Mouse (Mus musculus) cortical plate, adult 2 months (tissue): ENCODE data around the gene Rbmx. TPM values are rescaled to one million over a fixed set of nuclear protein-coding genes. Genes with fewer than 3 reads are reported as not detected.
A peak's percentile ranks its signal among the peaks of the same experiment; 100 is the strongest.

Source experiments
- H3K27ac ChIP-seq: fragments of 200-500 bp; 2 replicates; pipeline ENCODE4 v1.5.1; 2012; ENCODE audit warnings: low read length, control low read depth, inconsistent platforms; ENCODE audit not compliant: insufficient read depth
- H3K4me1 ChIP-seq: fragments of 200-500 bp; 2 replicates; pipeline ENCODE4 v1.6.1; 2011; ENCODE audit warnings: low read length; ENCODE audit not compliant: control insufficient read depth, insufficient read depth
- H3K4me3 ChIP-seq: fragments of 200-500 bp; 2 replicates; pipeline ENCODE4 v1.5.1; 2011; ENCODE audit warnings: mild to moderate bottlenecking, low read length, control low read depth; ENCODE audit not compliant: insufficient read depth
- CTCF ChIP-seq: fragments of 200-500 bp; IDR thresholded peaks from 2 replicates; pipeline ENCODE4 v1.5.1; 2011; ENCODE audit warnings: mild to moderate bottlenecking, control low read depth, low read length; ENCODE audit not compliant: insufficient read depth; ENCODE audit errors: extremely low read depth
- POLR2A ChIP-seq: fragments of 200-500 bp; IDR thresholded peaks from 2 replicates; pipeline ENCODE4 v1.6.1; 2011; ENCODE audit warnings: mild to moderate bottlenecking, low read length, control low read depth; ENCODE audit not compliant: insufficient read depth; ENCODE audit errors: extremely low read depth
- polyA plus RNA-seq: library from polyadenylated mRNA; depleted of rRNA; stranded (reverse); fragments of >200 nt; gene quantifications from 2 replicates; pipeline ENCODE4 v1.2.3, GENCODE M21; 2012; rRNA removed

Rbmx gene
- polyA plus RNA-seq, 1 experiment, result 54.3 TPM

- Histone ChIP-seq H3K27ac (no peak overlapping the region), H3K4me1 (no peaks in the 10 kb centered on the region), H3K4me3 (no peak overlapping the region)
- TF ChIP-seq CTCF (no peak), POLR2A (no peak)
Measured at GRCm38 (mm10) chrX:57373543-57373942, 19.3 kb downstream of the Rbmx start.

GRCm38 (mm10) chrX:57372965-57373364, 19.9 kb downstream of the Rbmx start:
- Histone ChIP-seq H3K4me1 (no peaks in the 10 kb centered on the region), H3K27ac (no peak overlapping the region), H3K4me3 (no peak overlapping the region)
- TF ChIP-seq POLR2A (no peak), CTCF (no peak)

DNA sequence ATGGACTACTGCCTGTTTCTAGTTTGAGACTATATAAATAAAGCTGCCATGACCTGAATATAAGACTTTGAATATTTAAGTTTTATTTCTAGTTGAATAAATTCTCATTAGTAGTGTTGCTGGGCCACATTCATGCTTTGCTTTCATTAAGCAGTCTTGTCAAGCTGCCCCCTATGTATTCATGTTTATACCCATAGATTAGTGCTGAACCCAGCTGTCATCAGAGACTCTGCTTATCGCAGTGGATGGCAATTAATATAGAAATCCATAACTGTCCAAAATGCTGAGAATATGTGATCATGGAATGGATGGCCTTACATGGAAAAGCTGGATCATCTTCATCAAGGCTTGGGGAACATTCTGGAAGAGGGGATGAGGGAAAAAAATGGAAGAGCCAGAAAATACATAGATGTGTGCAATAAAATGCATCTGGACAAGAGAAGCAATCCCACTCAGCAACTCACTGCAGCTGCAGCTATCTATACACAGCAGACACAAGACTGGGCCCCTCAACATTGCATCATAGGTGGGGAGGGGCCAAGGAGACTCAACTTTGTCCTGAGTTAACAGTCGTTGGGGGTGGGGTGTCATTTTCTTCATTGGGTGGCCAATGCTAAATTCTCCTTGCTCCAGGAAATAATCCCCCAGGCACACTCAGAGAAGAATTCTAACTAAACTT, 27.8 kb downstream of the Rbmx start:
- no peak overlapping the region for H3K4me3 ChIP-seq
- no peak overlapping the region for H3K27ac ChIP-seq
- TF ChIP-seq POLR2A (no peak), CTCF (no peak)
- no peaks in the 10 kb centered on the region for H3K4me1 ChIP-seq

DNA sequence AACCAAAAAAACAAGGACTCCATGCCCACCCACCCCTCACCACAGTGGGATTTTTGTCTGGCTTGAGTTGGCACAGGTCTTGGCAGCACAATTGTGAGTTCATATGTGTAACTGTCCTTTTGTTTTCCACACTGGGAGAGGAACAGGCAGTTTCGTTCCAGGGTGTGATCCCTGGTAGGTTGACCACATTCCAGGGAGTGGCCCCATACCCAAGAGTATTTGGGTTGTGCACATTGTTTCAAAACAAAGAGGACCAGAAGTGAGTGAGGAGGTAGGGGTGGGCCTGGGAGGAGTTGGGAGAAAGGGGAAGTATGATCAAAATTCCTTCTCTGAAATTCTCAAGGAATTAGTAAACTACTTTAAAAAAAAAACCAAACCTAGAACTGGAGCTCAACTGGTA, 33.5 kb downstream of the Rbmx start:
- H3K4me3 ChIP-seq, result no peak overlapping the region
- no peaks in the 10 kb centered on the region for H3K4me1 ChIP-seq
- no peak overlapping the region for H3K27ac ChIP-seq
- TF ChIP-seq POLR2A, result no peak
- no peak for TF ChIP-seq CTCF

GRCm38 (mm10) chrX:57339220-57339619, 53.6 kb downstream of the Rbmx start:
- TF ChIP-seq CTCF, result no peak
- TF ChIP-seq POLR2A, result no peak
- peak overlapping the region; percentile 81; the same call in 1 of the 2 replicates for H3K27ac ChIP-seq

GRCm38 (mm10) chrX:57338371-57339211, 54.2 kb downstream of the Rbmx start, which contains the start of gene Arhgef6:
Gene Arhgef6, minus strand, starts transcription at chrX:57338729.
- Histone ChIP-seq H3K27ac (peak within 1 kb of the TSS; percentile 81; the same call in 1 of the 2 replicates), H3K4me3 (no peak within 1 kb of the TSS)

More at GRCm38 (mm10) chrX:57339220-57339619, 53.6 kb downstream of the Rbmx start:
- Histone ChIP-seq H3K4me3 (no peak overlapping the region), H3K4me1 (no peaks in the 10 kb centered on the region; the same call in 1 of the 2 replicates)

DNA sequence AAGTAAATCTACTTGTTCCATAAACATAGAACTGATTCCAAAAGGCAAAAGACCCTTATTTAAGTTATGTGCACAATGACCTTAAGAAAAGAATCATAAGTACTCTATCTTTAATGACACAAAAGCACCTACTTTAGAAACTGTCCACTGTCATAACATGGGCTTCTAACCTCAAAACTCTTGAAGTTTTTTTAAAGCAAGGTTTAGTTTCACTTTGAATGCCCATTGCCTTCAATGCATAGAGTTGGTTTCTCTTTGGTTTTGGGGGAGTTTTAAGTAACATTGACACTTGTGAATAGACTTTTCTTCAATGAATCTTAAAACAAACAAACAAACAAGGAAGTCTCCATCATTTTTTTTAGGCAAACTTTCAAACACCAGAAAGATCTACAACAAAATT, 55.3 kb downstream of the Rbmx start:
- Histone ChIP-seq H3K4me1 (no peaks in the 10 kb centered on the region; the same call in 1 of the 2 replicates), H3K27ac (no peak overlapping the region), H3K4me3 (no peak overlapping the region)
- TF ChIP-seq CTCF, result no peak
- no peak for TF ChIP-seq POLR2A

More at GRCm38 (mm10) chrX:57338371-57339211, 54.2 kb downstream of the Rbmx start, which contains the start of gene Arhgef6:
- no peak for TF ChIP-seq POLR2A
- no peak for TF ChIP-seq CTCF
- H3K4me1 ChIP-seq, result no peaks in the 10 kb centered on the region; the same call in 1 of the 2 replicates

- no peak for TF ChIP-seq CTCF
- no peak for TF ChIP-seq POLR2A
- no peaks in the 10 kb centered on the region; the same call in 1 of the 2 replicates for H3K4me1 ChIP-seq
- no peak overlapping the region for H3K4me3 ChIP-seq
- no peak overlapping the region for H3K27ac ChIP-seq
Measured at GRCm38 (mm10) chrX:57336958-57337357, 55.9 kb downstream of the Rbmx start.

DNA sequence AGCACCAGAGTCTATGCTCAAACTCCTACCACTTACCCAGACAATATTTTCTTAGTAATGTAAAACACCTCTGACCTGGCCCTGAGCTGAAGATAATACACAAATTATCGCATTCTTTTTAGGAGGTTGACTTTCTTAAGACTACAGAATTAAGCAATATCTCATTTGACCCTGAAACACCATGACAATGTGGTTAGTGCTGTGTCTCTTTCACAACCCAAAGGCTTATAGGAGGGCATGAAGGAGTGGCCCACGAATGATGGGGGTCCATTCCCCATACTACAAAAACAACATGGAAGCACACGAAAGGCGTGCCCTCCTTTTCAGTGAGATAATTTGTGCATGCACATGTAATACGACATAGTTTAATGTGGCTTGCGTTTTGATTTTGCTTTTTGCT, 57.5 kb downstream of the Rbmx start:
- Histone ChIP-seq H3K4me3 (no peak overlapping the region), H3K4me1 (no peaks in the 10 kb centered on the region; the same call in 1 of the 2 replicates), H3K27ac (no peak overlapping the region)
- TF ChIP-seq POLR2A (no peak), CTCF (no peak)

Other genes starting within 250 kb of the Rbmx start
- gene Cd40lg, start 180.9 kb downstream of the Rbmx start, polyA plus RNA-seq, result not detected in 2 replicates
- gene Arhgef6, start 54.3 kb downstream of the Rbmx start, polyA plus RNA-seq, result 13.4 and 17.1 TPM in 2 replicates
- gene Gm364, start 16.1 kb upstream of the Rbmx start, polyA plus RNA-seq, result not detected in 2 replicates
- 0.23 TPM in 2 replicates for gene Gpr101, start 110.7 kb upstream of the Rbmx start, polyA plus RNA-seq